Mouse (Mus musculus): ENCODE results near the gene Sympk. TPM values are rescaled to one million over a fixed set of nuclear protein-coding genes. Genes with fewer than 3 reads are reported as not detected.

The Sympk gene
- polyA plus RNA-seq, 1 experiment, result 108 TPM

- no peaks in the 10 kb centered on the region; the same call in 1 of the 2 replicates for H3K4me1 ChIP-seq (ENCODE audit: control insufficient read depth, insufficient read depth, low read length)
- WGBS, result 2% methylated on average over 31 of the region's 31 CpGs
- no peak overlapping the region for H3K27ac ChIP-seq (ENCODE audit: control insufficient read depth, insufficient read depth, low read depth, low read length, poor library complexity)
- no peak overlapping the region for H3K4me3 ChIP-seq (replicated peaks; ENCODE audit: control insufficient read depth, low read depth, low read length)
- TF ChIP-seq CTCF (IDR thresholded peaks at IDR 0.05; ENCODE audit: control insufficient read depth, insufficient read depth, low read length) (no peak), POLR2A (IDR thresholded peaks at IDR 0.05; ENCODE audit: borderline replicate concordance, control insufficient read depth, low read depth, low read length) (no peak)
Measured at GRCm38 (mm10) chr7:19012025-19012621, 12.1 kb upstream of the Sympk start.

- no peak for TF ChIP-seq CTCF (IDR thresholded peaks at IDR 0.05; ENCODE audit: control insufficient read depth, insufficient read depth, low read length)
- no peak for TF ChIP-seq POLR2A (IDR thresholded peaks at IDR 0.05; ENCODE audit: borderline replicate concordance, control insufficient read depth, low read depth, low read length)
- Histone ChIP-seq H3K4me3 (replicated peaks; ENCODE audit: control insufficient read depth, low read depth, low read length) (no peak overlapping the region), H3K4me1 (ENCODE audit: control insufficient read depth, insufficient read depth, low read length) (no peaks in the 10 kb centered on the region; the same call in 1 of the 2 replicates), H3K27ac (ENCODE audit: control insufficient read depth, insufficient read depth, low read depth, low read length, poor library complexity) (no peak overlapping the region)
- WGBS, result 76% methylated on average over 2 of the region's 2 CpGs
Measured at GRCm38 (mm10) chr7:19012882-19013281, 11.3 kb upstream of the Sympk start.

GRCm38 (mm10) chr7:19014452-19014851, 9.7 kb upstream of the Sympk start:
- 86% methylated on average over 15 of the region's 15 CpGs for WGBS
- TF ChIP-seq POLR2A (IDR thresholded peaks at IDR 0.05; ENCODE audit: borderline replicate concordance, control insufficient read depth, low read depth, low read length), result no peak
- TF ChIP-seq CTCF (IDR thresholded peaks at IDR 0.05; ENCODE audit: control insufficient read depth, insufficient read depth, low read length), result no peak
- Histone ChIP-seq H3K4me1 (ENCODE audit: control insufficient read depth, insufficient read depth, low read length) (no peaks in the 10 kb centered on the region; the same call in 1 of the 2 replicates), H3K4me3 (replicated peaks; ENCODE audit: control insufficient read depth, low read depth, low read length) (no peak overlapping the region), H3K27ac (ENCODE audit: control insufficient read depth, insufficient read depth, low read depth, low read length, poor library complexity) (no peak overlapping the region)

- 81% methylated on average over 4 of the region's 4 CpGs for WGBS
- H3K4me1 ChIP-seq (ENCODE audit: control insufficient read depth, insufficient read depth, low read length), result no peaks in the 10 kb centered on the region; the same call in 1 of the 2 replicates
- TF ChIP-seq POLR2A (IDR thresholded peaks at IDR 0.05; ENCODE audit: borderline replicate concordance, control insufficient read depth, low read depth, low read length) (no peak), CTCF (IDR thresholded peaks at IDR 0.05; ENCODE audit: control insufficient read depth, insufficient read depth, low read length) (no peak)
- H3K27ac ChIP-seq (ENCODE audit: control insufficient read depth, insufficient read depth, low read depth, low read length, poor library complexity), result no peak overlapping the region
- no peak overlapping the region for H3K4me3 ChIP-seq (replicated peaks; ENCODE audit: control insufficient read depth, low read depth, low read length)
Measured at GRCm38 (mm10) chr7:19016042-19016441, 8.1 kb upstream of the Sympk start.

- Histone ChIP-seq H3K4me1 (ENCODE audit: control insufficient read depth, insufficient read depth, low read length) (no peaks in the 10 kb centered on the region), H3K27ac (ENCODE audit: control insufficient read depth, insufficient read depth, low read depth, low read length, poor library complexity) (no peak overlapping the region), H3K4me3 (replicated peaks; ENCODE audit: control insufficient read depth, low read depth, low read length) (no peak overlapping the region)
- 84% methylated on average over 7 of the region's 7 CpGs for WGBS
- no peak for TF ChIP-seq CTCF (IDR thresholded peaks at IDR 0.05; ENCODE audit: control insufficient read depth, insufficient read depth, low read length)
- TF ChIP-seq POLR2A (IDR thresholded peaks at IDR 0.05; ENCODE audit: borderline replicate concordance, control insufficient read depth, low read depth, low read length), result no peak
Measured at GRCm38 (mm10) chr7:19017909-19018308, 6.3 kb upstream of the Sympk start.

- WGBS, result 46% methylated on average over 8 of the region's 8 CpGs
- TF ChIP-seq POLR2A (IDR thresholded peaks at IDR 0.05; ENCODE audit: borderline replicate concordance, control insufficient read depth, low read depth, low read length) (no peak), CTCF (IDR thresholded peaks at IDR 0.05; ENCODE audit: control insufficient read depth, insufficient read depth, low read length) (no peak)
- no peak overlapping the region for H3K27ac ChIP-seq (ENCODE audit: control insufficient read depth, insufficient read depth, low read depth, low read length, poor library complexity)
- H3K4me3 ChIP-seq (replicated peaks; ENCODE audit: control insufficient read depth, low read depth, low read length), result no peak overlapping the region
- peaks cover 3% of the 10 kb centered on the region for H3K4me1 ChIP-seq (ENCODE audit: control insufficient read depth, insufficient read depth, low read length)
Measured at GRCm38 (mm10) chr7:19021048-19021447, 3.1 kb upstream of the Sympk start.

GRCm38 (mm10) chr7:19022189-19022958, 1.8 kb upstream of the Sympk start:
- H3K27ac ChIP-seq (ENCODE audit: control insufficient read depth, insufficient read depth, low read depth, low read length, poor library complexity), result no peak overlapping the region
- H3K4me1 ChIP-seq (ENCODE audit: control insufficient read depth, insufficient read depth, low read length), result peaks cover 3% of the 10 kb centered on the region
- H3K4me3 ChIP-seq (replicated peaks; ENCODE audit: control insufficient read depth, low read depth, low read length), result no peak overlapping the region
- 76% methylated on average over 18 of the region's 18 CpGs for WGBS
- TF ChIP-seq CTCF (IDR thresholded peaks at IDR 0.05; ENCODE audit: control insufficient read depth, insufficient read depth, low read length), result no peak
- no peak for TF ChIP-seq POLR2A (IDR thresholded peaks at IDR 0.05; ENCODE audit: borderline replicate concordance, control insufficient read depth, low read depth, low read length)

- no peak within 1 kb of the TSS; the same call in 1 of the 2 replicates for H3K27ac ChIP-seq (ENCODE audit: control insufficient read depth, insufficient read depth, low read depth, low read length, poor library complexity)
- peak within 1 kb of the TSS; percentile 67 for H3K4me3 ChIP-seq (replicated peaks; ENCODE audit: control insufficient read depth, low read depth, low read length)
- WGBS, result 3% methylated on average over 30 of the region's 30 CpGs
- TF ChIP-seq POLR2A (IDR thresholded peaks at IDR 0.05; ENCODE audit: borderline replicate concordance, control insufficient read depth, low read depth, low read length) (no peak), CTCF (IDR thresholded peaks at IDR 0.05; ENCODE audit: control insufficient read depth, insufficient read depth, low read length) (no peak)
- H3K4me1 ChIP-seq (ENCODE audit: control insufficient read depth, insufficient read depth, low read length), result peaks cover 3% of the 10 kb centered on the region
Measured at GRCm38 (mm10) chr7:19023357-19023814, 791 bp upstream of the Sympk start, which contains the start of gene Foxa3. Gene Foxa3 (minus strand): TSS chr7:19023538.

Data from bone marrow, adult 2 months (tissue).